Mouse (Mus musculus): Measurements from ENCODE around the gene Dlgap4. TPM values are rescaled to one million over a fixed set of nuclear protein-coding genes. Genes with fewer than 3 reads are reported as not detected.

Dlgap4 gene
- total and polyA plus RNA-seq, 3 experiments = 12.4 to 38.5 (median 12.7) TPM

GRCm38 (mm10) chr2:156720313-156720674, 106.8 kb downstream of the Dlgap4 start:
- dilution Hi-C loops (cut with MboI; ENCODE audit: extremely low pct_ligation_motif_present, extremely low pct_unique_long_range_greater_than_20kb, low sequenced_read_pairs) = no loop called here
- Histone ChIP-seq H3K4me2 (ENCODE audit: insufficient read depth, low read depth, poor library complexity, severe bottlenecking) (peak overlapping the region; percentile 63), H3K79me2 (replicated peaks; ENCODE audit: control insufficient read depth, extremely low read depth, insufficient read depth, poor library complexity, severe bottlenecking) (no peaks in the 10 kb centered on the region), H3K4me3 (replicated peaks in 1 of 3; ENCODE audit: low read depth in 2 of 3, low read length in 2 of 3, poor library complexity in 1 of 3) (peak overlapping the region; percentile 66 to 94 (median 85)), H3K4me1 (ENCODE audit: control insufficient read depth in 1 of 2, insufficient read depth in 2 of 2) (peaks cover 8 to 52% of the 10 kb centered on the region in 2 experiments), H3K9me3 (replicated peaks; ENCODE audit: low read length) (no peaks in the 10 kb centered on the region), H3K27me3 (replicated peaks) (no peaks in the 10 kb centered on the region), H3K9ac (ENCODE audit: insufficient read depth, low read depth) (peak overlapping the region; percentile 46), H3K36me3 (replicated peaks in 1 of 2; ENCODE audit: control insufficient read depth in 1 of 2, insufficient read depth in 1 of 2, low read length in 1 of 2) (peaks cover 0 to 29% of the 10 kb centered on the region in 2 experiments), H3K27ac (ENCODE audit: insufficient read depth, low read depth) (peak overlapping the region; percentile 69; the same call in 1 of the 2 replicates)
- peak; percentile 34 for DNase-seq (ENCODE audit: extremely low read depth)
- in situ Hi-C loops (cut with MboI; ENCODE audit: low pct_ligation_motif_present, low pct_unique_long_range_greater_than_20kb, low sequenced_read_pairs) = loop anchor here (5.0 kb wide), 1 partner anchor 37 kb away; no protein-coding TSS in a partner anchor
- TF ChIP-seq SIN3A (IDR thresholded peaks at IDR 0.05; ENCODE audit: low read length) = peak; percentile 68; the same call in 1 of the 2 replicates
- 0 out of 2 replicates have a peak, but pooled peaks have one; percentile 48 for TF ChIP-seq MXI1 (IDR thresholded peaks at IDR 0.05; ENCODE audit: low read depth, low read length)
- no peak for TF ChIP-seq GABPA (IDR thresholded peaks at IDR 0.05; ENCODE audit: insufficient replicate concordance, low read depth, low read length)

GRCm38 (mm10) chr2:156720675-156721553, 107.4 kb downstream of the Dlgap4 start:
- H3K4me1 ChIP-seq (ENCODE audit: control insufficient read depth in 1 of 2, insufficient read depth in 2 of 2) = peaks cover 8 to 58% of the 10 kb centered on the region in 2 experiments
- TF ChIP-seq NELFE (IDR thresholded peaks at IDR 0.05; ENCODE audit: low read depth, low read length) = peak; percentile 48; the same call in 1 of the 2 replicates
- TF ChIP-seq MAX (IDR thresholded peaks at IDR 0.05; ENCODE audit: low read length) = peak; percentile 79
- TF ChIP-seq ZMIZ1 (IDR thresholded peaks at IDR 0.05; ENCODE audit: low read depth, low read length) = peak; percentile 58
- no peak for TF ChIP-seq IRF4 (IDR thresholded peaks at IDR 0.05; ENCODE audit: low read depth, low read length)
- no peak for TF ChIP-seq MAZ (IDR thresholded peaks at IDR 0.05; ENCODE audit: low read depth, low read length)
- no peak for TF ChIP-seq RCOR1 (conservative IDR thresholded peaks at IDR 0.05; ENCODE audit: low read depth, low read length)
- TF ChIP-seq E2F4 (IDR thresholded peaks at IDR 0.05; ENCODE audit: insufficient replicate concordance, low read depth, low read length) = 0 out of 2 replicates have a peak, but pooled peaks have one; percentile 29
- no peak for TF ChIP-seq CHD1 (IDR thresholded peaks at IDR 0.05; ENCODE audit: low read depth, low read length)
- TF ChIP-seq USF1 (IDR thresholded peaks at IDR 0.05; ENCODE audit: low read depth, low read length) = no peak
- peak; percentile 96 for TF ChIP-seq NRF1 (IDR thresholded peaks at IDR 0.05; ENCODE audit: low read depth, low read length)
- TF ChIP-seq EP300 (IDR thresholded peaks at IDR 0.05; ENCODE audit: low read length) = no peak
- no peak for TF ChIP-seq KAT2A (IDR thresholded peaks at IDR 0.05; ENCODE audit: insufficient replicate concordance, low read length)
- no peak for TF ChIP-seq USF2 (conservative IDR thresholded peaks at IDR 0.05; ENCODE audit: low read depth, low read length)
- no peak for TF ChIP-seq ZKSCAN1 (IDR thresholded peaks at IDR 0.05; ENCODE audit: borderline replicate concordance, low read depth, low read length)
- TF ChIP-seq MYC (IDR thresholded peaks at IDR 0.05; ENCODE audit: low read depth, low read length) = 0 out of 2 replicates have a peak, but pooled peaks have one; percentile 37
- TF ChIP-seq SIN3A (IDR thresholded peaks at IDR 0.05; ENCODE audit: low read length) = 0 out of 2 replicates have a peak, but pooled peaks have one; percentile 5
- no peak for TF ChIP-seq GABPA (IDR thresholded peaks at IDR 0.05; ENCODE audit: insufficient replicate concordance, low read depth, low read length)
- TF ChIP-seq HCFC1 (IDR thresholded peaks at IDR 0.05; ENCODE audit: low read depth, low read length) = peak; percentile 17
- no peak for TF ChIP-seq ZNF384 (IDR thresholded peaks at IDR 0.05; ENCODE audit: low read depth, low read length)
- TF ChIP-seq SMC3 (IDR thresholded peaks at IDR 0.05; ENCODE audit: low read depth, low read length) = no peak
- no peak for TF ChIP-seq MAFK (IDR thresholded peaks at IDR 0.05; ENCODE audit: insufficient replicate concordance, low read length)
- 0 out of 2 replicates have a peak, but pooled peaks have one; percentile 8 for TF ChIP-seq TBP (conservative IDR thresholded peaks at IDR 0.05; ENCODE audit: low read depth, low read length)
- TF ChIP-seq TCF12 (IDR thresholded peaks at IDR 0.05; ENCODE audit: low read depth, low read length) = peak; percentile 17; the same call in 1 of the 2 replicates
- peak; percentile 41 for TF ChIP-seq ELF1 (IDR thresholded peaks at IDR 0.05; ENCODE audit: low read depth, low read length)
- peak; percentile 34; the same call in 1 of the 2 replicates for TF ChIP-seq MXI1 (IDR thresholded peaks at IDR 0.05; ENCODE audit: low read depth, low read length)
- TF ChIP-seq UBTF (IDR thresholded peaks at IDR 0.05; ENCODE audit: low read depth, low read length) = no peak
- TF ChIP-seq ETS1 (conservative IDR thresholded peaks at IDR 0.05; ENCODE audit: low read depth, low read length) = no peak
- TF ChIP-seq BHLHE40 (IDR thresholded peaks at IDR 0.05; ENCODE audit: low read depth, low read length) = peak; percentile 41; the same call in 1 of the 2 replicates
- peak; percentile 70 for TF ChIP-seq POLR2A (IDR thresholded peaks at IDR 0.05; ENCODE audit: low read depth, low read length)

More at GRCm38 (mm10) chr2:156720675-156721553, 107.4 kb downstream of the Dlgap4 start:
- Histone ChIP-seq H3K27ac (ENCODE audit: insufficient read depth, low read depth) (peak overlapping the region; percentile 69; the same call in 1 of the 2 replicates), H3K36me3 (replicated peaks in 1 of 2; ENCODE audit: control insufficient read depth in 1 of 2, insufficient read depth in 1 of 2, low read length in 1 of 2) (peaks cover 0 to 26% of the 10 kb centered on the region in 2 experiments), H3K4me2 (ENCODE audit: insufficient read depth, low read depth, poor library complexity, severe bottlenecking) (peak overlapping the region; percentile 96), H3K79me2 (replicated peaks; ENCODE audit: control insufficient read depth, extremely low read depth, insufficient read depth, poor library complexity, severe bottlenecking) (no peaks in the 10 kb centered on the region), H3K27me3 (replicated peaks) (no peaks in the 10 kb centered on the region), H3K9ac (ENCODE audit: insufficient read depth, low read depth) (peak overlapping the region; percentile 92), H3K9me3 (replicated peaks; ENCODE audit: low read length) (no peaks in the 10 kb centered on the region), H3K4me3 (replicated peaks in 1 of 3; ENCODE audit: low read depth in 2 of 3, low read length in 2 of 3, poor library complexity in 1 of 3) (peak overlapping the region; percentile 66 to 94 (median 94))
- in situ Hi-C loops (cut with MboI; ENCODE audit: low pct_ligation_motif_present, low pct_unique_long_range_greater_than_20kb, low sequenced_read_pairs) (loop anchor here (5.0 kb wide), 1 partner anchor 36 kb away; no protein-coding TSS in a partner anchor), dilution Hi-C loops (cut with MboI; ENCODE audit: extremely low pct_ligation_motif_present, extremely low pct_unique_long_range_greater_than_20kb, low sequenced_read_pairs) (no loop called here)
- DNase-seq (ENCODE audit: extremely low read depth) = peak; percentile 87
